Mouse (Mus musculus) MEL (cell line): ENCODE measurements around the gene Stac3. TPM values are rescaled to one million over a fixed set of nuclear protein-coding genes. Genes with fewer than 3 reads are reported as not detected.

Experiments used
- DNase-seq: peaks from one replicate; pipeline ENCODE4 v3.0.0; 2011; ENCODE audit warnings: low read depth, low spot score
- H3K27ac ChIP-seq: 2 replicates; pipeline ENCODE4 v1.5.1; 2012; ENCODE audit warnings: low read depth, mild to moderate bottlenecking, control low read depth, low read length, moderate library complexity; ENCODE audit not compliant: control insufficient read depth
- H3K27me3 ChIP-seq, 2 experiments: fragments of 150-350 bp in 1 of 2; sonication (generic) in 1 of 2; 2 replicates each; pipeline ENCODE4 v1.6.1; 2012; ENCODE audit warnings: low read length in 2 of 2, mild to moderate bottlenecking in 2 of 2, improper control_type of control experiment in 1 of 2, moderate library complexity in 1 of 2; ENCODE audit not compliant: insufficient read depth in 2 of 2, control insufficient read depth in 1 of 2
- H3K36me3 ChIP-seq, 2 experiments: 2 replicates each; pipeline ENCODE4 v1.6.1; 2012 to 2014; ENCODE audit warnings: low read length in 2 of 2, improper control_type of control experiment in 1 of 2, inconsistent platforms in 1 of 2, mild to moderate bottlenecking in 1 of 2; ENCODE audit not compliant: insufficient read depth in 2 of 2, control insufficient read depth in 1 of 2
- H3K4me1 ChIP-seq, 2 experiments: fragments of 150-350 bp in 1 of 2; sonication (generic) in 1 of 2; 2 replicates each; pipeline ENCODE4 v1.6.1; 2012; ENCODE audit warnings: low read length in 2 of 2, improper control_type of control experiment in 1 of 2, mild to moderate bottlenecking in 1 of 2; ENCODE audit not compliant: insufficient read depth in 2 of 2, control insufficient read depth in 1 of 2
- H3K4me3 ChIP-seq, 2 experiments: fragments of 150-350 bp in 1 of 2; sonication (generic) in 1 of 2; 2 replicates each; pipeline ENCODE4 v1.5.1; 2012; ENCODE audit warnings: low read depth in 2 of 2, low read length in 2 of 2, mild to moderate bottlenecking in 2 of 2, moderate library complexity in 2 of 2, control low read depth in 1 of 2, improper control_type of control experiment in 1 of 2; ENCODE audit not compliant: control insufficient read depth in 1 of 2, insufficient read depth in 1 of 2
- H3K79me2 ChIP-seq: 2 replicates; pipeline ENCODE4 v1.6.1; 2012; ENCODE audit warnings: mild to moderate bottlenecking, low read length, moderate library complexity; ENCODE audit not compliant: control insufficient read depth, poor library complexity, insufficient read depth
- H3K9ac ChIP-seq: 2 replicates; pipeline ENCODE4 v1.6.1; 2012; ENCODE audit warnings: low read depth, mild to moderate bottlenecking, control low read depth, low read length, moderate library complexity; ENCODE audit not compliant: control insufficient read depth, poor library complexity, severe bottlenecking
- H3K9me3 ChIP-seq: fragments of 150-350 bp; sonication (generic); replicated peaks from 2 replicates; pipeline ENCODE4 v1.6.1; 2012; ENCODE audit warnings: mild to moderate bottlenecking, low read length, improper control_type of control experiment, moderate library complexity; ENCODE audit not compliant: insufficient read depth
- CHD2 ChIP-seq: IDR thresholded peaks from 2 replicates; pipeline ENCODE4 v1.6.1; 2011; ENCODE audit warnings: low read length, improper control_type of control experiment
- EP300 ChIP-seq, 2 experiments: IDR thresholded peaks; 2 replicates each; pipeline ENCODE4 v1.6.1; 2011; ENCODE audit warnings: improper control_type of control experiment in 2 of 2, low read length in 2 of 2, low read depth in 1 of 2, mild to moderate bottlenecking in 1 of 2
- ETS1 ChIP-seq: IDR thresholded peaks from 2 replicates; pipeline ENCODE4 v1.6.1; 2012; ENCODE audit warnings: low read depth, mild to moderate bottlenecking, inconsistent platforms, low read length, improper control_type of control experiment, moderate library complexity
- GABPA ChIP-seq: IDR thresholded peaks from 2 replicates; pipeline ENCODE4 v1.6.1; 2012; ENCODE audit warnings: low read depth, mild to moderate bottlenecking, inconsistent platforms, low read length, improper control_type of control experiment, moderate library complexity
- GATA1 ChIP-seq: IDR thresholded peaks from 2 replicates; pipeline ENCODE4 v1.6.1; 2011; ENCODE audit warnings: low read depth, low read length, improper control_type of control experiment
- HCFC1 ChIP-seq: IDR thresholded peaks from 2 replicates; pipeline ENCODE4 v1.6.1; 2012; ENCODE audit warnings: low read depth, mild to moderate bottlenecking, inconsistent platforms, low read length, improper control_type of control experiment, moderate library complexity
- JUND ChIP-seq: IDR thresholded peaks from 2 replicates; pipeline ENCODE4 v1.6.1; 2011; ENCODE audit warnings: low read depth, mild to moderate bottlenecking, improper control_type of control experiment, low read length
- MAFK ChIP-seq: IDR thresholded peaks from 2 replicates; pipeline ENCODE4 v1.6.1; 2011; ENCODE audit warnings: low read depth, mild to moderate bottlenecking, low read length, improper control_type of control experiment, borderline replicate concordance
- MAX ChIP-seq: IDR thresholded peaks from 2 replicates; pipeline ENCODE4 v1.6.1; 2011; ENCODE audit warnings: low read length, improper control_type of control experiment
- MAZ ChIP-seq: IDR thresholded peaks from 2 replicates; pipeline ENCODE4 v1.6.1; 2012; ENCODE audit warnings: low read depth, mild to moderate bottlenecking, inconsistent platforms, low read length, improper control_type of control experiment
- NELFE ChIP-seq: IDR thresholded peaks from 2 replicates; pipeline ENCODE4 v1.6.1; 2011; ENCODE audit warnings: low read depth, low read length, improper control_type of control experiment
- NRF1 ChIP-seq: IDR thresholded peaks from 2 replicates; pipeline ENCODE4 v1.6.1; 2014; ENCODE audit warnings: low read depth, mild to moderate bottlenecking, inconsistent platforms, low read length, improper control_type of control experiment, moderate library complexity; ENCODE audit not compliant: poor library complexity, insufficient read depth, severe bottlenecking
- POLR2AphosphoS2 ChIP-seq: IDR thresholded peaks from 2 replicates; pipeline ENCODE4 v1.6.1; 2011; ENCODE audit warnings: low read length, improper control_type of control experiment
- RCOR1 ChIP-seq: IDR thresholded peaks from 2 replicates; pipeline ENCODE4 v1.6.1; 2012; ENCODE audit warnings: low read depth, mild to moderate bottlenecking, inconsistent platforms, low read length, improper control_type of control experiment
- SIN3A ChIP-seq: IDR thresholded peaks from 2 replicates; pipeline ENCODE4 v1.6.1; 2012; ENCODE audit warnings: low read length, improper control_type of control experiment, inconsistent platforms
- USF2 ChIP-seq, 2 experiments: IDR thresholded peaks; 2 replicates each; pipeline ENCODE4 v1.6.1; 2011 to 2012; ENCODE audit warnings: improper control_type of control experiment in 2 of 2, low read length in 2 of 2, borderline replicate concordance in 1 of 2, inconsistent platforms in 1 of 2, low read depth in 1 of 2, mild to moderate bottlenecking in 1 of 2; ENCODE audit not compliant: insufficient read depth in 1 of 2
- ZC3H11A ChIP-seq: IDR thresholded peaks from 2 replicates; pipeline ENCODE4 v1.6.1; 2012; ENCODE audit warnings: low read depth, mild to moderate bottlenecking, inconsistent platforms, low read length, improper control_type of control experiment
- polyA plus RNA-seq, 2 experiments: library from polyadenylated mRNA; stranded (reverse) in 1 of 2; unstranded in 1 of 2; fragments of >175 nt in 1 of 2; fragments of >200 nt in 1 of 2; gene quantifications; 2 replicates each; pipeline versions ENCODE4 v1.2.1 to v1.2.4; 2012; ENCODE audit warnings: low replicate concordance in 2 of 2, low read depth in 1 of 2; ENCODE audit not compliant: insufficient read length in 2 of 2, insufficient read depth in 1 of 2, missing spikeins in 1 of 2
- total RNA-seq: library from RNA; depleted of rRNA; stranded (reverse); fragments of 300-350 nt; gene quantifications from 2 replicates; pipeline ENCODE4 v1.2.3, GENCODE M21; 2012

Gene Stac3
- total and polyA plus RNA-seq, 3 experiments: 0.25 TPM; not detected in 2

DNA sequence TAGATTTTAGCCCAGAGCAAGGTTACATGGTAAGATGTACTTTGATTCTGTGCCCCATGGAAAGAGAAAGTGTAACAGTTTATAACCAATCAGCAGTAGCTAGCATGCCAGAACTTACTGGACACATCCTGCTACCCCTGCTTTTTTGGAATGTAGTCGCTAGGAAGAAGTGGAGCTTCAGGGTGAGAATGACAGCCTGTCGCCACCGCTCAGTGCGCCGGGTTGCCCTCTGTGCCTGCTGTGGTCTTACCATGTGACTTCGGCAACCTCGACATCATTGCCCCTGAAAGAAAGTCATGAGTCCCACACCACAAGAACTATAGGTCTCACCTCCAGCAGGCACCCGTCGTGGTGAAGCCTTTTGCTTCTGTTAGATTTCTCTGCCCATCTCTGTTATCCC, 28.8 kb upstream of the Stac3 start:
- TF ChIP-seq SIN3A (no peak), NRF1 (no peak), MAZ (no peak), USF2 (IDR thresholded peaks at IDR 0.05; ENCODE audit: borderline replicate concordance in 1 of 2, insufficient read depth in 1 of 2, low read depth in 1 of 2, low read length in 2 of 2) (no peak), NELFE (no peak), ETS1 (no peak), GABPA (no peak), CHD2 (no peak), JUND (no peak)
- Histone ChIP-seq H3K36me3 (peaks cover 1 to 5% of the 10 kb centered on the region in 2 experiments), H3K27me3 (no peaks in the 10 kb centered on the region), H3K9me3 (no peaks in the 10 kb centered on the region), H3K4me1 (peaks cover 3 to 8% of the 10 kb centered on the region in 2 experiments), H3K4me3 (no peak overlapping the region), H3K79me2 (no peaks in the 10 kb centered on the region), H3K27ac (no peak overlapping the region), H3K9ac (no peak overlapping the region)
- no peak for DNase-seq

- Histone ChIP-seq H3K9me3 (no peaks in the 10 kb centered on the region), H3K4me1 (peaks cover 3 to 8% of the 10 kb centered on the region in 2 experiments), H3K9ac (no peak overlapping the region), H3K27ac (peak overlapping the region; percentile 55), H3K79me2 (no peaks in the 10 kb centered on the region), H3K4me3 (no peak overlapping the region), H3K27me3 (no peaks in the 10 kb centered on the region), H3K36me3 (peaks cover 4 to 5% of the 10 kb centered on the region in 2 experiments)
- TF ChIP-seq POLR2AphosphoS2 (no peak), MAFK (no peak), EP300 (IDR thresholded peaks at IDR 0.05; ENCODE audit: low read depth in 1 of 2, low read length in 2 of 2) (peak; percentile 59 to 70; a peak in 3 of 4 replicates), HCFC1 (0 out of 2 replicates have a peak, but pooled peaks have one; percentile 16), ZC3H11A (no peak), CHD2 (no peak), MAX (peak; percentile 12; the same call in 1 of the 2 replicates), RCOR1 (0 out of 2 replicates have a peak, but pooled peaks have one; percentile 37), SIN3A (peak; percentile 35; the same call in 1 of the 2 replicates), GATA1 (peak; percentile 66)
- DNase-seq: peak; percentile 61
These were observed 26.3 kb upstream of the Stac3 start for GRCm38 (mm10) chr10:127475175-127475574.
